Mouse (Mus musculus) intestine, embryonic 16.5 days (tissue): ENCODE measurements around the gene Syt1. TPM values are rescaled to one million over a fixed set of nuclear protein-coding genes. Genes with fewer than 3 reads are reported as not detected.

Experiments used
- ATAC-seq: fragments of 200-750 bp; cut with Nextera tagmentation; 2 replicates; pipeline ENCODE4 v1.8.0; 2017; ENCODE audit warnings: moderate TSS enrichment, moderate library complexity
- H3K27ac ChIP-seq: fragments of 300-500 bp; sonication (generic); 2 replicates; pipeline ENCODE4 v1.5.1; 2014; ENCODE audit warnings: mild to moderate bottlenecking, low read length
- H3K27me3 ChIP-seq: fragments of 300-500 bp; sonication (generic); replicated peaks from 2 replicates; pipeline ENCODE4 v1.6.1; 2014; ENCODE audit warnings: low read length, control low read depth, mixed read lengths; ENCODE audit not compliant: control insufficient read depth, insufficient read depth
- H3K36me3 ChIP-seq: fragments of 300-500 bp; sonication (generic); 2 replicates; pipeline ENCODE4 v1.6.1; 2014; ENCODE audit warnings: low read length, control low read depth; ENCODE audit not compliant: control insufficient read depth, insufficient read depth
- H3K4me1 ChIP-seq: fragments of 300-500 bp; sonication (generic); 2 replicates; pipeline ENCODE4 v1.6.1; 2014; ENCODE audit warnings: low read length, control low read depth, mixed read lengths; ENCODE audit not compliant: control insufficient read depth, insufficient read depth
- H3K4me2 ChIP-seq: fragments of 300-500 bp; sonication (generic); 2 replicates; pipeline ENCODE4 v1.6.1; 2014; ENCODE audit warnings: low read depth, low read length, control low read depth
- H3K4me3 ChIP-seq: fragments of 300-500 bp; sonication (generic); 2 replicates; pipeline ENCODE4 v1.5.1; 2014; ENCODE audit warnings: mild to moderate bottlenecking, low read length
- H3K9ac ChIP-seq: fragments of 300-500 bp; sonication (generic); 2 replicates; pipeline ENCODE4 v1.6.1; 2014; ENCODE audit warnings: low read depth, low read length
- H3K9me3 ChIP-seq: fragments of 300-500 bp; sonication (generic); 2 replicates; pipeline ENCODE4 v1.6.1; 2016; ENCODE audit warnings: low read length, control low read depth; ENCODE audit not compliant: control insufficient read depth
- WGBS: fragments of 180-500 bp; shearing (Covaris S2); extraction: QIAGEN DNeasy Blood & Tissue Kit; methylation state at CpG from one replicate; pipeline ENCODE4 v1.1.7; 2014; 5-methylcytosine and 5-hydroxymethylcytosine counted together
- polyA plus RNA-seq: library from polyadenylated mRNA; unstranded; fragments of >200 nt; fragmentation: Nextera tagmentation; extraction: Ambion mirVana; gene quantifications from 2 replicates; pipeline ENCODE4 v1.2.1, GENCODE M21; 2015

Gene Syt1
- polyA plus RNA-seq, 1 experiment from 2014 or later: 6.9 TPM

- H3K4me1 ChIP-seq: no peaks in the 10 kb centered on the region
- H3K9ac ChIP-seq: no peak overlapping the region
- H3K36me3 ChIP-seq: no peaks in the 10 kb centered on the region
- ATAC-seq: no peak
- H3K4me3 ChIP-seq: no peak overlapping the region
- H3K27ac ChIP-seq: no peak overlapping the region
- no peaks in the 10 kb centered on the region for H3K27me3 ChIP-seq
- 54% methylated on average over 11 of the region's 11 CpGs for WGBS
- no peak overlapping the region for H3K4me2 ChIP-seq
- no peaks in the 10 kb centered on the region for H3K9me3 ChIP-seq
These were observed 427.1 kb downstream of the Syt1 start for GRCm38 (mm10) chr10:108583694-108584093.

DNA sequence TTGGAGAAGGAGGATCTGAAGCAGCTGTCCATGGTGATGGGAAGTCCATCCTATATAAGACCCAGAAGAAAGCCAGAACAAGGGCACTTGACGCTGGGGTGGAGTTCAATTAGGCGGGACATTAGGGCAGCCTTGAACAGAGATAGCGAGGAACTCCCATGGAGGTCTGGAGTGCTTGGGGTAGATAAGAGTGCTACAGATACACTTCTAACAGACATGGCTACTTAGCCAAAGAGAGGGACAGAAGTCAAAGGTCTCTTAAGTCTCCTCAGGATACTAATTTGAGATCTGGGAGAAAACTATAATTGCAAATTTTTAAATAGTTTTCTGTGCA, 428.4 kb downstream of the Syt1 start:
- peak; percentile 62 for ATAC-seq
- Histone ChIP-seq H3K27ac (no peak overlapping the region), H3K4me3 (no peak overlapping the region), H3K4me2 (no peak overlapping the region), H3K9ac (no peak overlapping the region), H3K9me3 (no peaks in the 10 kb centered on the region), H3K27me3 (no peaks in the 10 kb centered on the region), H3K4me1 (no peaks in the 10 kb centered on the region), H3K36me3 (no peaks in the 10 kb centered on the region)
- 80% methylated on average over 3 of the region's 3 CpGs for WGBS

- no peak; the same call in 1 of the 2 replicates for ATAC-seq
- 66% methylated on average over 12 of the region's 12 CpGs for WGBS
These were observed 429.0 kb downstream of the Syt1 start for GRCm38 (mm10) chr10:108581555-108582396.

GRCm38 (mm10) chr10:108580786-108581420, 429.9 kb downstream of the Syt1 start:
- H3K4me2 ChIP-seq: no peak overlapping the region
- WGBS: 56% methylated on average over 9 of the region's 9 CpGs
- H3K4me3 ChIP-seq: no peak overlapping the region
- no peaks in the 10 kb centered on the region for H3K9me3 ChIP-seq
- H3K27ac ChIP-seq: no peak overlapping the region
- no peaks in the 10 kb centered on the region for H3K4me1 ChIP-seq
- no peak for ATAC-seq
- no peaks in the 10 kb centered on the region for H3K27me3 ChIP-seq
- no peak overlapping the region for H3K9ac ChIP-seq
- no peaks in the 10 kb centered on the region for H3K36me3 ChIP-seq

More at GRCm38 (mm10) chr10:108581555-108582396, 429.0 kb downstream of the Syt1 start:
- Histone ChIP-seq H3K27me3 (no peaks in the 10 kb centered on the region), H3K9ac (no peak overlapping the region), H3K27ac (no peak overlapping the region), H3K36me3 (no peaks in the 10 kb centered on the region), H3K4me3 (no peak overlapping the region), H3K4me1 (no peaks in the 10 kb centered on the region), H3K4me2 (no peak overlapping the region), H3K9me3 (no peaks in the 10 kb centered on the region)

- Histone ChIP-seq H3K9ac (no peak overlapping the region), H3K4me1 (no peaks in the 10 kb centered on the region), H3K27me3 (no peaks in the 10 kb centered on the region), H3K4me2 (no peak overlapping the region), H3K4me3 (no peak overlapping the region), H3K27ac (no peak overlapping the region), H3K9me3 (no peaks in the 10 kb centered on the region), H3K36me3 (no peaks in the 10 kb centered on the region)
- ATAC-seq: no peak
- WGBS: 76% methylated on average over 4 of the region's 4 CpGs
These were observed 431.4 kb downstream of the Syt1 start for GRCm38 (mm10) chr10:108579396-108579795.

- ATAC-seq: no peak
- no peak overlapping the region for H3K9ac ChIP-seq
- H3K4me3 ChIP-seq: no peak overlapping the region
- no peaks in the 10 kb centered on the region for H3K9me3 ChIP-seq
- H3K4me2 ChIP-seq: no peak overlapping the region
- H3K27ac ChIP-seq: no peak overlapping the region
- no peaks in the 10 kb centered on the region for H3K36me3 ChIP-seq
- H3K4me1 ChIP-seq: no peaks in the 10 kb centered on the region
- no peaks in the 10 kb centered on the region for H3K27me3 ChIP-seq
These were observed 433.2 kb downstream of the Syt1 start for GRCm38 (mm10) chr10:108577611-108578010.

DNA sequence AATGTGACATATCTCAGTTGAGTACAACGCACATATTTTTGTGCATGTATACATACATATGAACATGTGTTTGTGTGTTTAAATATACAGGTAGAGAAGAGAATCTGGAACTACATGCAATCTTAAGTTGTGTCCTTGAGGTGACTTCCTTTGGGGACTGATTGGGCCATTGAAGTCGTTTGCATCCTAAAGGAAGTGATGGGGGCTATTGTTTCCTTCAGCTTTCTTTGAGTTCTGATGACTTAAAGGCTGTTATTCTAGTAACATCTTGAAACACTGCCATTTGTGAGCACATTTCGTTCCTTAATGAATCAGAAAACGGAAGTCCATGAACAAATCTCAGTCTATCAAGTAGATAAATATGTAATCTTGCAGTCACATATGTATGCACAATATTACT, 438.0 kb downstream of the Syt1 start:
- no peaks in the 10 kb centered on the region for H3K36me3 ChIP-seq
- H3K27me3 ChIP-seq: no peaks in the 10 kb centered on the region
- no peak overlapping the region for H3K4me2 ChIP-seq
- H3K9ac ChIP-seq: no peak overlapping the region
- H3K9me3 ChIP-seq: no peaks in the 10 kb centered on the region
- ATAC-seq: no peak
- H3K27ac ChIP-seq: no peak overlapping the region
- H3K4me1 ChIP-seq: peaks cover 3% of the 10 kb centered on the region; the same call in 1 of the 2 replicates
- H3K4me3 ChIP-seq: no peak overlapping the region
- 80% methylated on average over 4 of the region's 4 CpGs for WGBS

GRCm38 (mm10) chr10:108571104-108571503, 439.7 kb downstream of the Syt1 start:
- Histone ChIP-seq H3K4me2 (no peak overlapping the region), H3K9ac (no peak overlapping the region), H3K36me3 (no peaks in the 10 kb centered on the region), H3K4me1 (peaks cover 3% of the 10 kb centered on the region; the same call in 1 of the 2 replicates), H3K4me3 (no peak overlapping the region), H3K27me3 (no peaks in the 10 kb centered on the region), H3K9me3 (no peaks in the 10 kb centered on the region), H3K27ac (no peak overlapping the region)
- WGBS: 79% methylated on average over 5 of the region's 5 CpGs
- no peak for ATAC-seq

- ATAC-seq: no peak
- Histone ChIP-seq H3K36me3 (no peaks in the 10 kb centered on the region), H3K4me3 (no peak overlapping the region), H3K27me3 (no peaks in the 10 kb centered on the region), H3K9ac (no peak overlapping the region), H3K9me3 (no peaks in the 10 kb centered on the region), H3K4me2 (no peak overlapping the region), H3K27ac (no peak overlapping the region), H3K4me1 (peaks cover 3% of the 10 kb centered on the region; the same call in 1 of the 2 replicates)
- WGBS: 78% methylated on average over 6 of the region's 6 CpGs
These were observed 441.1 kb downstream of the Syt1 start for GRCm38 (mm10) chr10:108569568-108570139.
